Mouse (Mus musculus): ENCODE measurements around the gene Large1. TPM values are rescaled to one million over a fixed set of nuclear protein-coding genes. Genes with fewer than 3 reads are reported as not detected.

Gene Large1
- polyA plus RNA-seq, 1 experiment = 8.4 TPM

GRCm38 (mm10) chr8:72766777-72767176, 586.6 kb downstream of the Large1 start:
- TF ChIP-seq POLR2A (IDR thresholded peaks at IDR 0.05; ENCODE audit: borderline replicate concordance, low read depth, low read length) = no peak
- TF ChIP-seq CTCF (IDR thresholded peaks at IDR 0.05; ENCODE audit: low read depth, low read length) = no peak
- no peak overlapping the region for H3K27ac ChIP-seq (ENCODE audit: insufficient read depth, low read depth, low read length)
- no peak overlapping the region for H3K4me3 ChIP-seq (ENCODE audit: insufficient read depth, low read length)
- no peaks in the 10 kb centered on the region for H3K4me1 ChIP-seq (ENCODE audit: control insufficient read depth, insufficient read depth, low read length)

- TF ChIP-seq CTCF (IDR thresholded peaks at IDR 0.05; ENCODE audit: low read depth, low read length) (no peak), POLR2A (IDR thresholded peaks at IDR 0.05; ENCODE audit: borderline replicate concordance, low read depth, low read length) (no peak)
- Histone ChIP-seq H3K4me1 (ENCODE audit: control insufficient read depth, insufficient read depth, low read length) (0 out of 2 replicates have a peak, but pooled peaks cover 2% of the 10 kb centered on the region), H3K27ac (ENCODE audit: insufficient read depth, low read depth, low read length) (no peak overlapping the region), H3K4me3 (ENCODE audit: insufficient read depth, low read length) (no peak overlapping the region)
Measured at GRCm38 (mm10) chr8:72765696-72766095, 587.6 kb downstream of the Large1 start.

Measured in bone marrow macrophage, adult 2 months (primary cell).